Mouse (Mus musculus): ENCODE measurements around the gene Rnpc3.

Rnpc3 gene

GRCm38 (mm10) chr3:113629606-113630359 lies at the start of gene Rnpc3:
Gene Rnpc3 (minus strand): TSS chr3:113630149.
- peak; percentile 98 for DNase-seq (ENCODE audit: low read depth, low spot score)

- peak; percentile 63 for DNase-seq (ENCODE audit: low read depth, low spot score)
These were observed 27.0 kb upstream of the Rnpc3 start for GRCm38 (mm10) chr3:113656940-113657339.

- DNase-seq (ENCODE audit: low read depth, low spot score), result no peak
These were observed 24.4 kb upstream of the Rnpc3 start for GRCm38 (mm10) chr3:113654335-113654734.

- peak; percentile 62 for DNase-seq (ENCODE audit: low read depth, low spot score)
These were observed 21.4 kb upstream of the Rnpc3 start for GRCm38 (mm10) chr3:113651386-113651785.

- DNase-seq (ENCODE audit: low read depth, low spot score), result no peak
These were observed 9.6 kb upstream of the Rnpc3 start for GRCm38 (mm10) chr3:113639545-113639944.

GRCm38 (mm10) chr3:113634220-113634619 lies 4.3 kb upstream of the Rnpc3 start:
- no peak for DNase-seq (ENCODE audit: low read depth, low spot score)

- DNase-seq (ENCODE audit: low read depth, low spot score), result no peak
These were observed 1.7 kb upstream of the Rnpc3 start for GRCm38 (mm10) chr3:113631611-113632010.

GRCm38 (mm10) chr3:113630564-113630963 lies 615 bp upstream of the Rnpc3 start:
- peak; percentile 61 for DNase-seq (ENCODE audit: low read depth, low spot score)

- no peak for DNase-seq (ENCODE audit: low read depth, low spot score)
These were observed 23.4 kb downstream of the Rnpc3 start, which contains the start of gene Amy1 for GRCm38 (mm10) chr3:113606599-113606998. Gene Amy1 (minus strand): TSS chr3:113606699.

- DNase-seq (ENCODE audit: low read depth, low spot score), result peak; percentile 14
These were observed 39.1 kb downstream of the Rnpc3 start for GRCm38 (mm10) chr3:113590844-113591243.

GRCm38 (mm10) chr3:113574578-113574977 lies 55.4 kb downstream of the Rnpc3 start:
- DNase-seq (ENCODE audit: low read depth, low spot score), result no peak

- DNase-seq (ENCODE audit: low read depth, low spot score), result no peak
These were observed 55.8 kb downstream of the Rnpc3 start for GRCm38 (mm10) chr3:113574138-113574537.

- no peak for DNase-seq (ENCODE audit: low read depth, low spot score)
These were observed 57.8 kb downstream of the Rnpc3 start for GRCm38 (mm10) chr3:113572158-113572557.
